Mouse (Mus musculus) c-Kit-positive CD71-negative TER-119-negative erythroid progenitor cells, embryonic 14.5 days (primary cell): ENCODE data around the gene Hkdc1.

ENCODE experiments used
- DNase-seq: peaks from one replicate; pipeline ENCODE4 v3.0.0-alpha.2; 2013; ENCODE audit warnings: low read depth

The Hkdc1 gene

DNA sequence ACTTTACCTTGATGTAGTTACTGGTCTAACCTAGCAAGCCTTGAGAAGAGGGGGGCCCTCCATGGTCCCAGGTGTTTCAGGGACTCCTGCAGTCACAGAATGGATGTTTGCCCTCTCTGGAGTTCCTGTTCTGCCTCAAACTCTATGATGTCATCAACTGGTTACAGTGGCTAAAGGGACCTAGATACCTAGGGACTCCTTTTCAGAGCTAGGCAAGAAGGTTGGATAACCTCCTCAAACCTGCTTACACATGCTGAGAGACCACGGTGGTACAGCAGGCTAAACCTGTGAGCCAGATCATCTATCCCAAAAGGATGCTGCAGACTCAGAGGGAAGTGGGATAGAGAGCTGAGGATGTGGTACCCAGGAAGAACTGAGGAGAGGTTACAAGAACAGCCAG is 42.5 kb downstream of the Hkdc1 start, which contains the start of gene Hk1:
Gene Hk1 (minus strand): TSS at position 101 of the 400 bp plus-strand sequence.
- DNase-seq, result no peak

DNA sequence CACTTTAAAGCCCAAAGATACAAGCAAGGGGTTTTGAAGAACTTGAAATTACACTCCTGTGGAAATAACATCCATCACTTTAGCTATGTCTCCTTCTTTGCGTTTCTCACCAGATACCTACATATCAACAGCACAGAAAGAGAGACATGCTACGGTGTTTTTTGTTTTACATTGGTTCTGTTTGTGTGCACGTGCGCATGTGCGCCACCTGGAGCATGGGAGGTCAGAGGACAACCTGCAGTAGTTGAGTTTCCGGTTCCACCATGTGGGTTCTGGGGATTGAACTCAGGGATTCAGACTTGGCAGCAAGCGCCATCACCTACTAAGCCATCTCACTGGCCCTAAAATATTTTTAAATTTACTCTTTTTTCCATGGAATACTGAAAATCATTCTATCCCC is 63.5 kb downstream of the Hkdc1 start:
- no peak for DNase-seq

DNA sequence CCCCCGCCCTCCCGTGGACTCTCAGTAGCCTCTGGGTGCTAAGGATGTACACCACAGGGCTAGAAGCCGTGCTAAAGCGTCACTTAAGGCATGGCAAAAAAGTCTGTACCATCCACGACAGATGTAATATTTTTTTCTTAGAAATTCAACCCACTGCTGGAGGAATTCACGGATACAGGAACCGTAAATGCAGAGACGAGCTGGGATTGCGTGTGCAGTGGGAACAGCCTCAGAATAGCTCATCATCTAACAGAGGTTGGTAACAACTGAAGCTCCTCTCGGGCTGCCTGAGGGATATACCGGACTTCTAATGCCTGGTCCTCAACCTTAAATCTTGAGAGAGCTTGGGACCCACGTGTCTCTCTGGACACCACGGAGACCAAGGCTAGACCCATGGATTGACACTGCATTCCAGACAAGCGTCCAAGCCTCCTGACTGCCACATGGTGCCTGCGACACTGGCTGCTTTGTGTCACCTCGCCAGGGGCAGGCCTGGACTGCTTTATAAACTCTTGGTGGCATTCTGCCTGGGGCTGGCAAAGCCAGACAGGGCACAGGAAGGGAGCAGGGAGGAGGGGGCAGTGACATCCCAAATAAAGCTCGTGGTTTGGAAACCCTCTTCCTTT is 66.1 kb downstream of the Hkdc1 start:
- no peak for DNase-seq

DNA sequence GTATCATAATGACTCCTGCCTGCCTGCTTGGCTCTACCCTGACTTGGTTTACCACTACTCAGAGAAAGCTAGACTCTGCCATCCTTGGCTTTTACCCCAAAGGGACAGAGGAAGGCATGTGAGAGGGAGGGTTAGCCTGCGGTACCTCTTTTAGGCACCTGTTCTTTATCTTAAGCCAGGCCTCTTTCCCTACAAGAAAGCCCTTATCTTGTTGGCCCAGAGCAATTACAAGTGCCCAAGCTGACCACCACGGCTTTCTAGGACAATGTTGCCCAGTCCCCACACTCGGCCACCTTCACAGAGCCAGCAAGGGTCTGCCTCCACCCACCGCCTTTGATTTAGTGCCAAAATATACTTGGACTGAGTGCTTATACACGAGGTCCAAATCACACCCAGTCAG is 77.1 kb downstream of the Hkdc1 start:
- DNase-seq, result no peak

DNA sequence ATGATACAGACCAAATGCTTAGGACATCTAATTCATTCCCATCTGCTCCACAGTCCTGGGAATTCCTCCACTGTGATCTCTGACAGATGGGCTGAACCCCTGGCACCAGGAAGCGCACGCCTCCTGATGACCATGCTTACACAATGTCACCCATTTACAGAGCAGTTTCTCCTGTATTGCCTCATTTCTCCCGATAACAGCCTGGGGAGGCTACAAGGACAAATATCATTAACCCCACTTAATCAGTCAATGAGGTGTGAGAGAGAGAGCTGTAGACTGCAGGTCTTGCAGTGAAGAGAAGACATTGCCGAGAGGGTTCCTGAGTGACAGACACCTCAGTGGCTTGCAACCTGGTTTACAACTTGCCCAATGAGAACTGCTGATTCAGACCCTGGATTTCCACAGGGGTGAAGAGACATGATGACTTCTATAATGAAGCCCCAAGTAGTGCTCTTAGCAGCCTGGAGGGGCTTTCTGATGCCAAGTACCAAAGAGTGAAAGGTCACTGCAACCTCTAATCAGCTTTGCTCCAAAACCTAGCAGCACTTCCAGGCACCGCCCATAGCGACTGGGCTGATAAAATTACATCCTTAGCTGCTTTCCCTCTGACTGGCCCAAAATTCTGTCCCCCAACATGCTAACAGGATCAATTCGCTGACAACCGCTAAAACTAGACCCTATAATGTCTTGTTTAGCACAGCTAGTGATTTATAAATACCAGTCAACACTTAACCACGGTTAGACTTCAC is 78.1 kb downstream of the Hkdc1 start:
- no peak for DNase-seq

DNA sequence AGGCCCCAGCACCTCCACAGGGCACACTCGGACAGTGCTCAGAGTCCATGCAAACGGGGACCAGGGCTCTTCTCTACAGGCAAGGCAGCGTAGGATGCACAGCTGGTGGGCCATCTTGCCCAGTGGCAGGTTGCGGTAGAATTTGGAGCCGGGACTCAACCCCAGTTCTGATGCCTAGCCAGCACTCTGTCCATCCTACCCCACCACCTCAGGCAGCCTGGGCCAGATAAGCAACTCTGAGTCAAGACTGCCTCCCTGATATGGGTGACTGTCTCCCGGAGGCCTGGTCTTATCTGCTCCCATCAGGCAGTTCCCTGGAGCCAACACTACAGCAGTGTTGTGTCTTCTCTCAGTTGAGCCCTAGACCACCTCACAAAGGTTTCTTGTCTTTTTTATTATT is 79.8 kb downstream of the Hkdc1 start:
- DNase-seq, result no peak

DNA sequence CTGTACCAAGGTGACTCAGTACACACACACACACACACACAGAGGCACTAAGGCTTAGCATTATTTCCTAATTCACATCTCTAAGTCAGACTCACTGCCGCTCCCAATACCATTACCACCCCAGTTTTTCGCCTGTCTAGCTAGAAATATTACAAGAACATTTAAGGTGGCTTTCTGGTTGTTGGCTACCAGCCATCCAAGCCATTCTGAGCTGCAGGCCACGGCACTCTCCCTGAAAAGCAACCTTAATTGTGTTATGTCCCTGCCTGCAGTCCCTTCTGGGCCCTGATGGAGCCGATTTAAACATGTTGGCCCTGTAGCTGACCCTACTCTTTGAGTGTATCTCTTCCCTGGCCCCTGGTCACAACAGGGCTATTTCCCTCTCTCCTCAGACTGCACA is 80.3 kb downstream of the Hkdc1 start:
- no peak for DNase-seq

DNA sequence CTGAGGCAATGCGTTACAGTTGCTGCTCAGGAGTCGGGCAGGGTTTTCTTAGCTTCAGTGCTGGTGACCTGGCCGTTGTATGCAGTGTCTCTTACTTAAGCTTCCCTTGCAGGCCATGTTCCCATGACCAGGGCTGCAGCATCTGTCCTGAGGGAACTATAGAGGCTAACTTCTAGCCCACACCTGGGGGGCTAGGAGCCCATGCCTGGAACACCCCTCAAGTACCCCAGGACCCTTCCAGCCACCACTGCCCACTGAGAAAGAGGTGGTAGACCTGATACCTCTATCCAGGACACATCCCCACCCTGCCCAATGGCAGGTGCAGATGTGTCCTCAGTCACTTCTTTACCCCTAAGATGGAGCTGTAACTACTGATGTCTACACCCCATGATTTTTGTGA is 81.3 kb downstream of the Hkdc1 start:
- DNase-seq, result no peak

DNA sequence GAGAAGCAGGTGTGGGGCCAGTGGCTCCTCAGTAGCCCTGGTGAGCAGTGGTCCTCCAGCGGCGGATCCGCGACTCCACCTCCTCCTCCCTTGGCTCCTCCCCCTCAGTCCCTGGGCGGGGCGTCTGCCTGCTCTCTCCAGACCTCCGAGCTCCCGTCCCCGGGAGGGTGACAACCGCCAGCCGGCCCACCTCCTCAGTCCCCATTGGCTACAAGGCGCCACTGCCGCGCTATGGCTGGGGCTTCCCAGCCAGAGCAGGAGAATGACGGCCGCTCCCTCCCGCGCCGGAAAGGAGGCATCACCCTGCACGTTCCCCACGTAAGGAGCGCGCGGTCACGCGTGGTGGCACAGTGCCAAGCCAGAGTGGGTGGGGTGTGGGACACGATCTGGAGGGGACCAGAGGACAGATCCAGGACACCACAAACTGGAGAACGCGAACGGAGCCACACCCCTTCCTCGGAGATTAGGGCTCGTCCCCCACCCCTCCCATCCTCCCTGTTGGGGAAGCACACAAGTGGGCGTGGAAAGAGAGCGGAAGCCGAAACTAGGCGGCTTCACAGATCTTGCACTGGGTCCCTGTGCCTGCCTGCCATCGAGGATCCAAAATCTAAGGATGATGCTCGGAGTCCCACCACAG is 82.1 kb downstream of the Hkdc1 start:
- DNase-seq, result peak; percentile 92

DNA sequence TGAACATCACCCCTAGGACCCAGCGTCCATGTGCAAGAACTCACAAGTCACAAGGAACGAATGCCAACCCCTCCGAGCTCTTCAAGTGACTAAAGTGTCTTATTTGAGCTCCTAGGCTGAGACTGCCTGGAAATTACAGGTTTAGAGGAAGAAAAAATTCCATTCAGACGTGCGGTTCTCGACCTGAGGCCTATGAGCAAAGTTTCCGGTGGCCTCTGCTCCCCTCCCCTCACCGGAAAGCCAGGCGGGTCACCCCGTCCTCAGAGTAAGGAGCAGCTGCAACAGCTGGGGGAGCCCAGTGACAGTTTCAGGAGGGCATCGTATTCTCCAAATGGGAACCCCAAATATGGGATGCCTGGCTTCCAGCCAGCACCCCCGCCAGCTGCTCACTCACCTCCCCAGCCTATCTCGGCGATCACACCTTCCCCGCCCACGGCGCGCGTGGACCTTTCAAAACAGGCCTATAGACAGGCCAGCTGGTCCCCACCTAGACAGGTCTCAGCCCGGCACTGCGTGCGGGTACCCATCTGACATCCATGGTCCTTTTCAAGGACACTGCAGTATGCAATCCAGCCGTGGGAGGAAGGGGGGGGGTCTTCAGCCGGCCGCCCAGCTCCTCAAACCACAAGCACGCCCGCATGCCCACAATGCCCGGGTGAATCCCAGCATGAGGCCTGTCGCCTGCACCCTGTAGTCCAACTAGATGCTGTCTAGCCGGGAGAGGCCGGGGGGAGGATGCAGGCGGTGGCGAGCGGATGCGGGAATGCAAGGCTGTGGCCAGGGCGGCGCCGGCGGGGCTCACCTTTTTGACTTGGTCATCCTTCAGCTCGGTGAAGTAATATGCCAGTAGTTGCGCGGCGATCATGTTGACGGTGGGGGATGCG is 82.8 kb downstream of the Hkdc1 start:
- no peak for DNase-seq

DNA sequence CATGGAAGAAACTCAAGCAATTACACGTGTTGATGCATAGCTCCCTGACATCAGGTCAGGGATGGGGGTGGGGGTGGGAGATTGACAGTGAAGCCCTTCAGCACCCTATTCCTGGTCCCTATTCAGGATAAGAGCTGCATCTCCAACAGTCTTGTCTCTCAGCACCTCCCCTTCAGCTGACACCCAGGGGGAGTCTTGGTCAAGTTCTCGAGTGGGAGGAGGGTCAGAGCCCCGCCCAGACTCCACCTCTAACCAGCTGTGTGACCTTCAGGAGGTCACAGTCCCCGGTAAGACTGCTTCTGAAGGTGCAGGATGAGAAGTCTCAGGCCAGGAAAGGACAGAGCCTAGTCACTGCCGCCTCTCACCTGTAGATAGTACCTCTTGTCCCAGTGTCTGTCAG is 83.7 kb downstream of the Hkdc1 start:
- DNase-seq, result no peak

DNA sequence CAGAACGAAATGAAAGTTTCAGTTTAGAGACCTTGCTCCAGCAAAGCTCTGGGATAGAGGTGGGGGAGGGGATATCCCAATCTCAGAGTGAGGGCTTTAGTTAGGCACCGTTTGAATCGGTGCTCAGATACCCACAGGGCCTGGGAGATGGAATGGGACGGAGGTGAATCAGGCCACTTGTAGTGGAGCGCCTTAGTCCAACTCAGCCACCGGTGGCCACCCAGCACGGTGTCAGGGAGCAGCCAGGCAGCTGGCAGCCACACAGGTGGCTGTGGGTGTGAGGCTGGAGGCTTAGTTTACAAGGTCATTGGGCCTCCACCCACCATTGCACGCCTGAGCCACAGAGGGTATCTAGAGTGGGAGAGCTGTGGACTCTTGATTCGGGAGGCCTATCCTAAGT is 84.1 kb downstream of the Hkdc1 start:
- DNase-seq, result no peak

DNA sequence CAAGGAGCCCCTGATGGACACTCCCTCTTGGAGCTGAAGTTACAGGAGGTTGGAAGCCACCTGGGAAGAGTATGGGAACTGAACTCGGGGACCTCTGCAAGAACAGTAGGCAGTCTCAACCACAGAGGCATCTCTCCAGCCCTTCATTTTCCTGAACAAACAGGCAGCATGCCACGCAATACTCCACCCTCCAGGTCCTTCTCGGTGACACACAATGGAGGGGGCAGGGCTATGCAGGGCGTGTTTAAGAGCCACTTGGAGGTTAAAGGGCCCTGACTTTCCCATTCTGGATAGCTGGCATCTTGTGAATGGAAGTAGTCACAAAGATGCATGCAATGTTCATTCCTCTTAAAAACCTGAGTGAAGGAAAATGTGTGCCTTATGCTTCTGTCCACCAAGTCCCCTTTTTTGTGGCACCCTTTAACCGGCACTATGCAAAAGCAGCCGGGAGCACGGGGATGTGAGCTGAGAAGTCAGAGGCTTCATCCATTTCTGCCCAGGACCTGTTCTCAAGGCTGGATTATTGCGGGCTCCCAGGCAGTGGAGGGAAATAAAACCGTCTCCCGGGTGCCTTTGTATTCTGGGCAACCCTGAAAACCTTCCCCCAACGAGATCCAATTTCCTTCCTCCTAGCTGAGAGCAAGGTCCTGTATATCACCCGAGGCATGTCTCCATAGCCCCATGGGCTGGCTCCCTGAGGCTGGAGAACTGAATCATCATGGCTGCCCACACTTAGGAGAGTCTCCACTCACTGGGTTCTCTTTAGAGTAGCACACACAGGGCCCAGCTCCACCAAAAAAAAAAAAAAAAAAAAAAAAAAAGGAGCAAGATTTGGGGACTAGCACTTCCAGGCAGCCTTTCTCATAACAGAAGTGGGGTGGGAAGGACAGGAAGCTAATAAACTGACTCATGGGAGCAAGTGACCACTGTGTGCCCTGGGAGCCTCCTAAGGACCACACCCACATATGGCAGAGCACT is 85.4 kb downstream of the Hkdc1 start:
- DNase-seq, result no peak

DNA sequence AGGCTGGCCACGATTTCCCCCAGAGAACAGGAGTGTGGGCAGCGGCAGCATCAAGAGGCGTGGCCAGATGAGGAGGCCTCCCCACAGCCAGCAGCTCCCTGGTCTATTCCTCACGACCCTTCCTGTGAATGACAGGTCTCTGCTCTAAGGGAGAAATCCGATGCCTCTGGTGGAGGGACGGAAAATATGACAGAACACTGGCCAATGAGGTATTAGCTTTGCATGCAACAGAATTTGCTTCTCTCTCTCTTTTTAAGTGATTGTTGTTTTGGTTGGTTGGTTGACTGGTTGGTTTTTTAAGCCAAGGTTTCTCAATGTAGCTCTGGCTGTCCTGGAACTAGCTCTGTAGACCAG is 86.9 kb downstream of the Hkdc1 start:
- DNase-seq, result no peak

DNA sequence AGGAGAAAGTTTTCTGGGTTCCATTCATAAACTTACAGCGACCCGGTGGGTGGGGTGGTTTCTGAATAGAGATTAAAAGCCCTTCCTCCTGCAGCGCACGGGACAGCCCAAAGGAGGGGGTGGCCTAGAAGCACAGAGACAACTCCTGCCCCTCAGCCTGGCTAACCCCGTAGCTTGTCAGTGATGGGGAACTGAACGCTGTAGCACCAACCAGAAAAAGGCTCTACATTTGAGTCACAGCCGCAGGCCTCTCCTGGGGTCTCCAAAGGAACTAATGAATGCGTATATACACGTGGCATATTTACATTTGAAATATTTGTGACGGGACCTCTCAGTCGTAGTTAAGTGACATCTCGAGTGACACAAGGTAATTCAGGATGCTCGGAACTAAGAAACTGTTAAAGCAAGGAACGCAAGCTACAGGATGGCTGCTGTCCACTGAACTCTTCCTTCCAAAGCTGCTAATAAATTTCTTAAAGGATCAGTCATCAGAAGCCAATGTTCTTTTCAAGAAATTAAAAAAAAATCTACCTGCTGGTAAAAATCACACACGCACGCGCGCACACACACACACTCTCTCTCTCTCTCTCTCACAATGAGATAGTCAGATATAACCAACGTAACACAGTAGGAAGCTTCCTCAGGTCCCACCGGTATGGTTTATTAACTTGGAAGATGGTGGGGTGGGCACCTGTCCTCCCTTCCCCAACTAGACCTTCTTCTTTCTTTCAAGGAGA is 87.4 kb downstream of the Hkdc1 start:
- no peak for DNase-seq

DNA sequence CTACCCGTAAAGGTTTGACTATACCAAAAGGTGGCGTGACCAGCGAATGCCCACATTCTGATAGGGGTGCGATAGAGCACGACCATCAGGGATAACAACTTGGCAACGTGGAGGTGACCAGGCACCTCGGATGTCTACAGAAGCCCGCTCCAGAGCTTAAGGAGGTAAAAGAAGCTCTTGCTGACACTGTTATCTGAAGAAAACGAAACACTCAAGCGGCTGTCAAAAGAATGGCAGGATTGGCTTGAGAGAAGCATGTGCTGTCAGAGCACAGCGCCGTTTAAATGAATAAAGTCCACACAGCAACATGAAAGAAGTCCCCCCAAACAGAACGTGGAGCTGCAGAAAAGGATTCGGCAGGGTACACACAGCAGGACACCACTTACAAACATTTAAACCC is 89.0 kb downstream of the Hkdc1 start:
- DNase-seq, result no peak
